Mouse (Mus musculus) liver, embryonic 15.5 days (tissue): ENCODE measurements around the gene Scnm1. TPM values are rescaled to one million over a fixed set of nuclear protein-coding genes. Genes with fewer than 3 reads are reported as not detected.
"Not testable (repeated sequence)": the region's sequence is repeated elsewhere in the genome, so short reads cannot be mapped to it uniquely, and the experiment has no call there.

Experiments
- ATAC-seq: fragments of 200-750 bp; cut with Nextera tagmentation; 2 replicates; pipeline ENCODE4 v1.8.0; 2017; ENCODE audit warnings: moderate number of reproducible peaks, mild to moderate bottlenecking, moderate library complexity; ENCODE audit not compliant: insufficient read depth
- H3K27ac ChIP-seq: fragments of 300-500 bp; sonication (generic); replicated peaks from 2 replicates; pipeline ENCODE4 v1.5.1; 2015; ENCODE audit warnings: mild to moderate bottlenecking, inconsistent platforms
- H3K27me3 ChIP-seq: fragments of 300-500 bp; sonication (generic); 2 replicates; pipeline ENCODE4 v1.6.1; 2015; ENCODE audit warnings: mild to moderate bottlenecking, inconsistent platforms
- H3K36me3 ChIP-seq: fragments of 300-500 bp; sonication (generic); replicated peaks from 2 replicates; pipeline ENCODE4 v1.6.1; 2015; ENCODE audit warnings: moderate library complexity, mild to moderate bottlenecking, inconsistent platforms
- H3K4me1 ChIP-seq: fragments of 300-500 bp; sonication (generic); replicated peaks from 2 replicates; pipeline ENCODE4 v1.6.1; 2015; ENCODE audit warnings: inconsistent platforms
- H3K4me2 ChIP-seq: fragments of 300-500 bp; sonication (generic); 2 replicates; pipeline ENCODE4 v1.6.1; 2015; ENCODE audit warnings: moderate library complexity, mild to moderate bottlenecking, inconsistent platforms
- H3K4me3 ChIP-seq: fragments of 300-500 bp; sonication (generic); replicated peaks from 2 replicates; pipeline ENCODE4 v1.5.1; 2015; ENCODE audit warnings: mild to moderate bottlenecking, inconsistent platforms
- H3K9ac ChIP-seq: fragments of 300-500 bp; sonication (generic); 2 replicates; pipeline ENCODE4 v1.6.1; 2015; ENCODE audit warnings: moderate library complexity, mild to moderate bottlenecking, inconsistent platforms
- H3K9me3 ChIP-seq: fragments of 300-500 bp; sonication (generic); replicated peaks from 2 replicates; pipeline ENCODE4 v1.6.1; 2016; ENCODE audit warnings: inconsistent platforms
- WGBS: fragments of 180-500 bp; shearing (Covaris S2); methylation state at CpG from one replicate; pipeline ENCODE4 v1.1.7; 2015; ENCODE audit warnings: mixed read lengths; ENCODE audit not compliant: insufficient replicate concordance; 5-methylcytosine and 5-hydroxymethylcytosine counted together
- polyA plus RNA-seq: library from polyadenylated mRNA; unstranded; fragments of >200 nt; fragmentation: Nextera tagmentation; extraction: Ambion mirVana; gene quantifications from 2 replicates; pipeline ENCODE4 v1.2.1, GENCODE M21; 2015

Gene Scnm1
- polyA plus RNA-seq, 1 experiment from 2014 or later: 25.6 TPM

DNA sequence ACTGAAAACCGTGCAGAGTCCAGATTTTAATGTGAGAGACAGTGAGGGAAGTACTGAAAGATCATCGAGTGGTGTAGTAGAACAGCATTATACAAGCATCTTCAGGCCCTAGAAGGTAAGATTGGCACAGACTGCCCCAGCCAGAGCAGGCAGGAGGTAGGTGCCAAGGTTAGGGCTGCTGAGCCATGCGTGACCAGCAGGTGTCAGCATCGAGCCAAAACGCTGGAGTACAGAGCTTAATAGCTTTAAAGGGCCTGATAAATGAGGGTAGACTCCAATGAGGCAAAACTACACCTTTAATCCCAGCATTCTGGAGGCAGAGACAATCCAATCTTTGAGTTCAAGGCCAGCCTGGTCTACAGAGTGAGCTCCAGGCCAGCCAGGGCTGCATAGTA lies 8.8 kb upstream of the Scnm1 start:
- Histone ChIP-seq H3K9ac (no peak overlapping the region), H3K4me1 (peaks cover 25% of the 10 kb centered on the region), H3K4me2 (peak overlapping the region; percentile 45), H3K36me3 (peaks cover 26% of the 10 kb centered on the region), H3K4me3 (peak overlapping the region; percentile 38; the same call in 1 of the 2 replicates), H3K27me3 (0 out of 2 replicates have a peak, but pooled peaks cover 5% of the 10 kb centered on the region), H3K9me3 (no peaks in the 10 kb centered on the region), H3K27ac (peak overlapping the region; percentile 60; the same call in 1 of the 2 replicates)
- 4% methylated on average over 5 of the region's 5 CpGs for WGBS
- peak; percentile 72 for ATAC-seq

DNA sequence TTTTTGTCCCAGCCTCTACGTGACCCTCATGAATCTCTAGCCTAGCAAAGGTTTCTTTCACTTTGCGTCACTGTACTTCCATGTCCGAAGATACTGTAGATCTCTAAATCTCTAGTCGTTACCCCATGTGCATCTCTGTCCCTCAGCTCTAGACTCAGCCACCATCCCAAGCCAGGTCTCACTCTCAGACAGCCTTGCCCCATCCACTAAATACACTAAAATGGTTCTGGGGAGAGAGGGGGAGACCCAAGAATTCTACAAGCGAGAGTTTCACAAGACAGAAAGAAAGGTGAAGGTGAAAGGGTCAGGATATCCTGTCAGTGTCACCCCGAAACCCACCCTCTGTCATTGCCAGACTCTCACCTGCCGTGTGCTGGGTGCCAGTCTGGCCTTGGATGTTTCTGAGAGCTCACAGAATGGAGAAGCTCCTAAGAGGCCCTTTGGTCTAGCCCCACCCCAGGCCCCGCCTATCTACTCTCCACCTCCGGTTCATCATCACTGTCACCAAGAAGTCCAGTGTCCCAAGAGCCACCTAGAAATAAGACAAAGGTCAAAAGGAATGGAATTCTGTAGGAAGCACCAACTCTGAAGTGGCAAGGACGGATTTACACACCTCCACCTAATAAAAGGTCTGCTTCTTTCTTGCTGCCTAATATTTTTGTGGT lies 8.3 kb upstream of the Scnm1 start, which contains the start of gene Tnfaip8l2:
TSS of gene Tnfaip8l2 (minus strand) at position 409 of the 665 bp plus-strand sequence.
- WGBS: 38% methylated on average over 10 of the region's 10 CpGs
- Histone ChIP-seq H3K4me3 (peak within 1 kb of the TSS; percentile 38), H3K27me3 (0 out of 2 replicates have a peak, but pooled peaks cover 5% of the 10 kb centered on the region), H3K4me2 (peak within 1 kb of the TSS; percentile 45), H3K9me3 (no peaks in the 10 kb centered on the region), H3K36me3 (peaks cover 26% of the 10 kb centered on the region), H3K4me1 (peaks cover 25% of the 10 kb centered on the region), H3K27ac (peak within 1 kb of the TSS; percentile 60), H3K9ac (no peak within 1 kb of the TSS)
- ATAC-seq: peak; percentile 66; the same call in 1 of the 2 replicates

DNA sequence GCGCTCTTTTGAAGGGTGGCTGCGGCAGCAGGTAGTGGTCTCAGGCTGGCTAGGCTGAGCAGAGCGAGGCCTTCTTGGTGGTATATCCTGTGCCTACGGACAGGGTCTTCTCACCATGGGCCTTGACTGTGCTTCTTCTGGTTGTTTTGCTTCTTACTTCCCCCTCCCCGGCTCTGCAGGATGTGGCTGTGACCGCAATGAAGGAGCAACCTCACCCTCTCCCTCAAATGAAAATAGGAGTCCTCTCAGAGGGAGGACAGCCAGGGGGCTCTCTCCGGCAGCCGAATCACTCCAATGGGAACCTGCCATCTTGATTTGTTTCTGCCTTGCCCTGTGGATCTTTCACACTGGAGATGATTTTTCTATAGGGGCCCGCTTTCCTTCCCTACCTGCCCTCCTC lies 7.7 kb upstream of the Scnm1 start:
- peak overlapping the region; percentile 60 for H3K27ac ChIP-seq
- 0 out of 2 replicates have a peak, but pooled peaks cover 5% of the 10 kb centered on the region for H3K27me3 ChIP-seq
- peak overlapping the region; percentile 38 for H3K4me3 ChIP-seq
- H3K4me1 ChIP-seq: peaks cover 29% of the 10 kb centered on the region
- no peak for ATAC-seq
- H3K9ac ChIP-seq: no peak overlapping the region
- H3K9me3 ChIP-seq: no peaks in the 10 kb centered on the region
- 38% methylated on average over 9 of the region's 9 CpGs for WGBS
- peak overlapping the region; percentile 45 for H3K4me2 ChIP-seq
- H3K36me3 ChIP-seq: peaks cover 26% of the 10 kb centered on the region

DNA sequence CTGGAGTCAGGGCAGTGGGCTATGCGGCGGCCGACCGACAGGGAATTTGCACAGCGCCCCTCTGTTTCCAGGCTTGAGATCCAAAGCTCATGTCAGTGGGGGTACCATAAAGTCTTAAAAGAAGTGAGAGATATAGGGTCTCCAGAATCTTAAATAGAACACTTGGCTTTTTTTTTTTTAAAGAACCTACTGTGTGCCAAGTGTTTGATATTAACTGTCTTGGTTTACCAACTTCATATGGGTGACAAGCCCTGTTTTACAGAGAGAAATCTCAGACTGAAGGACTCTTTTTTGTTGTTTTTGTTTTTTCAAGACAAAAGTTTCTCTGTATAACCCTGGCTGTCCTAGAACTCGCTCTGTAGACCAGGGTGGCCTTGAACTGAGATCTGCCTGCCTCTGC lies 7.0 kb upstream of the Scnm1 start:
- H3K27me3 ChIP-seq: 0 out of 2 replicates have a peak, but pooled peaks cover 5% of the 10 kb centered on the region
- peak overlapping the region; percentile 60; the same call in 1 of the 2 replicates for H3K27ac ChIP-seq
- ATAC-seq: no peak
- H3K4me3 ChIP-seq: peak overlapping the region; percentile 38
- no peak overlapping the region for H3K9ac ChIP-seq
- peaks cover 36% of the 10 kb centered on the region for H3K4me1 ChIP-seq
- WGBS: 84% methylated on average over 6 of the region's 6 CpGs
- H3K9me3 ChIP-seq: no peaks in the 10 kb centered on the region
- peak overlapping the region; percentile 36 for H3K4me2 ChIP-seq
- H3K36me3 ChIP-seq: peaks cover 26% of the 10 kb centered on the region

DNA sequence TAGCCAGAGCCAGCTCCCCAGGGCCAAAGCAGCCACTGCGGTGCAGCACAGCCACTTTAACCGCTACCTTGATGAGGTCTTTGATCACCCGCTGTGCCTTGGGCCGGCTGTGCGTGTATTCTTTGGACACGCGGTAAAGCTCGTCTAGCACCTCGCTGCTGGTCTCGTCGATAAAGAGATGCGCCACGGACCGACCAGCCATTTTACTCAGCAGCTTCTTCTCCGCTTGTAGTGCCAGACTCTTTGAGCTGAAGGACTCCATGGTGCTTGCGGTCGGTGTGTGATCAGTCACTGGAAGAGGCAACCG lies 6.4 kb upstream of the Scnm1 start:
- peak overlapping the region; percentile 36 for H3K4me2 ChIP-seq
- WGBS: 71% methylated on average over 18 of the region's 18 CpGs
- H3K27me3 ChIP-seq: 0 out of 2 replicates have a peak, but pooled peaks cover 5% of the 10 kb centered on the region
- peak overlapping the region; percentile 21 for H3K4me3 ChIP-seq
- H3K4me1 ChIP-seq: peaks cover 41% of the 10 kb centered on the region
- H3K9ac ChIP-seq: no peak overlapping the region
- H3K27ac ChIP-seq: no peak overlapping the region
- no peak for ATAC-seq
- no peaks in the 10 kb centered on the region for H3K9me3 ChIP-seq
- peaks cover 26% of the 10 kb centered on the region for H3K36me3 ChIP-seq

DNA sequence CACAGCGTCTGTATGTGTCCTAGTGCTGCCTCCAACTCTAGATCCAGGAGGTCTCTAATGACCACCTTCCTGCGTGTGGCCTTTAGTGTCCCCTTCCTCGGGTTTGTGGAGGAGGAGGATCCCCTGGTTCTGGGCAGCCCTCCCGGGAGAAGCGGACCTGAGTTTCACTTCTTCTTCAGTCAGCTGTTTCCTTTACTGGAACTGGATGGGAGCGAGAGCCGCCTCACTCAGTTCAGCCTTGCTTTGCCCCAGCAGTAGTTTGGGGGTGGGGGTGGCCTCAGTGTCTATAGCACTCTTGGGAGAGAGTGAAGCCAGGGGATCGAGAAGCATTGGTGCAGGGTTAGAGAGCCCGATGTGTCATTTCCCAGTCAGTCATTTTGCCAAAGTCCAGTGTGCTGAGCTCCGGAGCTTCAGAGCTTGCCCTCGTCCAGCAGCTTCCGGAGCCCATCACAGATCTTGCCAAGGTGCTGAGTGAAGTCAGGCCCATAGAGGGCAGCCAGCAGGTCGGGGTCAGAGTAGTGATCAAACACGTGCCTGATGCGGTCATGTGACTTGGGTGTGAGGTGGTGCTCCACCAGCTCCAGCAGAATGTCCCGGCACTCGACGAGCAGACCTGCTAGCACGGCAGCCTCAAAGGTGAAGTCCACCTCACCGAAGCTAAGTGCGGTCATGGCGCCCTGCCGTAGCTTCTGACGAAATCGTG lies 5.9 kb upstream of the Scnm1 start:
- 65% methylated on average over 25 of the region's 25 CpGs for WGBS
- no peak for ATAC-seq
- Histone ChIP-seq H3K4me3 (no peak overlapping the region), H3K27ac (no peak overlapping the region; the same call in 1 of the 2 replicates), H3K27me3 (0 out of 2 replicates have a peak, but pooled peaks cover 5% of the 10 kb centered on the region), H3K9ac (no peak overlapping the region), H3K36me3 (peaks cover 26% of the 10 kb centered on the region), H3K4me2 (peak overlapping the region; percentile 36), H3K9me3 (no peaks in the 10 kb centered on the region), H3K4me1 (peaks cover 46% of the 10 kb centered on the region)

DNA sequence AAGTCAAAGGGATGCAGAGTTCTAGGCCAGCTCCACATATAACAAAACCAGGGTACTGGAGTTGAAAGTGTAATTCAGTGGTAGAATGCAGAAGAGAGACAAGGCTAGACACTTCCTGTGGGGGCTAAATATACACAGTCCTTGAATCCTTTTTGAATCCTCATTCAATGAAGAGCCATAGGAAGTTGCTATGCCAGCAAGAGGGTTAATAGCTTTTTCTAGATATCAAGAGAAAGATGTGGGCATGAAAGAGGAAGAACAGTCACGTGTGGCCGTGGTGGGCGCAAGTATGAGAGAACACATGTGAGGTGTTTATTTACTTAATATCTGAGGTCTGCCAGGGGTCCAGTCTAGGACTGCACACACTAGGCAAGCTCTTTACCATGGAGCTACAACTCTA lies 2.5 kb upstream of the Scnm1 start:
- peaks cover 43% of the 10 kb centered on the region for H3K4me1 ChIP-seq
- H3K4me3 ChIP-seq: no peak overlapping the region
- WGBS: 52% methylated on average over 3 of the region's 3 CpGs
- peak overlapping the region; percentile 18; the same call in 1 of the 2 replicates for H3K9ac ChIP-seq
- H3K4me2 ChIP-seq: peak overlapping the region; percentile 78
- peaks cover 34% of the 10 kb centered on the region for H3K36me3 ChIP-seq
- no peaks in the 10 kb centered on the region for H3K27me3 ChIP-seq
- no peaks in the 10 kb centered on the region for H3K9me3 ChIP-seq
- ATAC-seq: no peak
- peak overlapping the region; percentile 64; the same call in 1 of the 2 replicates for H3K27ac ChIP-seq

DNA sequence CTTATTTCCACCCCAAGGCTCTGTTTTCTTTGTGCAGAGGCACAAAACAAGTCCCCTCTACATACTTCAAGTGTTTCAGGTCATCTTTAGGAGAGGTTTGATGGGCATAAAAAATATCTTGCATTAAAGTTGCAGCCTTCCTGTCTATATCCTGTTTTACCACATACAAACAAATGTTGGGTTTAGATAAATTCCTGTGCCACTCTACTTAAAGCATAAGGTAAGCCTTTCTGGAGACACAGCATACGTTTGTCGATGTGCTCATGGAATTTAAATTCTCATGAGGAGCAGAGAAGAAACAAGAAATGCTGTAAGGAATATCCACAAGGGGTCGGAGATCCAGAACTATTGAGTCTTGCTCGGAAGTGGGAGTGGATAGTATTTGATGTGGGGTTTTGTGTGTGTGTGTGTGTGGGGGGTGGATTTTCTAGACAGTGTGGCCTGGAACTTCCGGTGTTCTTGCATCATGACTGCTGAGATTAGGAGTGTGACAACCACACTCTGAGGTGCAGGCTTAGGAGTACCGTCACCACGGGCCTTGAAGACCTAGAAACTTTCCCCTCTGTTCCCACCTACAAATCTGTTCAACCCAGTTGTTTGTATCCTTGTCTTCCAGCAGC lies 1.7 kb upstream of the Scnm1 start:
- Histone ChIP-seq H3K27me3 (no peaks in the 10 kb centered on the region), H3K36me3 (peaks cover 28% of the 10 kb centered on the region), H3K4me3 (peak overlapping the region; percentile 56), H3K9ac (peak overlapping the region; percentile 47; the same call in 1 of the 2 replicates), H3K4me1 (peaks cover 42% of the 10 kb centered on the region), H3K4me2 (peak overlapping the region; percentile 78), H3K27ac (peak overlapping the region; percentile 64), H3K9me3 (no peaks in the 10 kb centered on the region)
- WGBS: 27% methylated on average over 7 of the region's 7 CpGs
- no peak for ATAC-seq

DNA sequence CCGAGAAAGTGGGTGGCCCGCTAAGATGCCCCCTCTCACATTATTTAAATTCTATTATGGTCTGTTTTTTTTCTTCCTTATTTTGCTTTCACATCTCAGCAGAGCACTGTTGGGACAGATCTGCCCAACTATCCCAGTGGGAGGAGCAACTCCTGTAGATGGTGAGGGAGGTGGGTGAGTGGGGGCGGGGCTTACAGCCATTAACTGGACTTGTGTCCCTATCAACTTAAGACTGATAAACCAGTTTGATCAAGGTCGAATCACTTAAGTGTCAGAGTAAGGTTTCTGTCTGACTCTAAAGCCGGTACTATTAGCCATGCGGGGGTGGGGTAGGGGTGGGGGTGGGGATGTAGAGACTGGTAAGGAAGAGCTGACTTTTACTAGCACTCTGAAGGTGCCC lies 1.2 kb upstream of the Scnm1 start:
- WGBS: 5% methylated on average over 6 of the region's 6 CpGs
- Histone ChIP-seq H3K4me2 (peak overlapping the region; percentile 78), H3K27me3 (no peaks in the 10 kb centered on the region), H3K4me1 (peaks cover 37% of the 10 kb centered on the region), H3K9ac (peak overlapping the region; percentile 47; the same call in 1 of the 2 replicates), H3K9me3 (no peaks in the 10 kb centered on the region), H3K4me3 (peak overlapping the region; percentile 56), H3K36me3 (peaks cover 24% of the 10 kb centered on the region), H3K27ac (peak overlapping the region; percentile 64)
- peak; percentile 40 for ATAC-seq

DNA sequence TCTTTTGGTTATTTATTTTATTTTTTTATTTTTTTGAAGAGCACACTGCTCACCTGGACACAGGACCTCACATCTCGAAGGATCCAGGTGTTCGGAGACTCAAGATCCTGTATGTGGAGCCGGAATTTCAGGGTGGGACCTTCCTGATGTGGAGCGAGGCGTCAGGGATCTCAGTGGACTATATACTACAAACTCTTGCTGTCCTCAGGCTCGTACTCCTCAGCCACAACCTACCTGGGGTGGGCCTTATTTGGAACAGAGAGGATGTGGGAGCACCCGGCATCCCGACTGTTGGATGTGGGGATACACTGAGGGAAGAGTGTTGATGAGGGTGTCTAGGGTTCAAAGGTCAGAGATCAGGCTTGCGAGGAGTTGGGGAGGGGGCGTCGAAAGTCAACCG lies 322 bp upstream of the Scnm1 start:
- not testable (repeated sequence) for H3K27me3 ChIP-seq, H3K9me3 ChIP-seq, H3K27ac ChIP-seq, H3K4me2 ChIP-seq, H3K9ac ChIP-seq
- Histone ChIP-seq H3K4me1 (peaks cover 31% of the 10 kb centered on the region), H3K4me3 (peak overlapping the region; percentile 71), H3K36me3 (peaks cover 26% of the 10 kb centered on the region)
- WGBS: no CpG with 5 or more reads among the region's 12 CpGs
- ATAC-seq: peak; percentile 60

DNA sequence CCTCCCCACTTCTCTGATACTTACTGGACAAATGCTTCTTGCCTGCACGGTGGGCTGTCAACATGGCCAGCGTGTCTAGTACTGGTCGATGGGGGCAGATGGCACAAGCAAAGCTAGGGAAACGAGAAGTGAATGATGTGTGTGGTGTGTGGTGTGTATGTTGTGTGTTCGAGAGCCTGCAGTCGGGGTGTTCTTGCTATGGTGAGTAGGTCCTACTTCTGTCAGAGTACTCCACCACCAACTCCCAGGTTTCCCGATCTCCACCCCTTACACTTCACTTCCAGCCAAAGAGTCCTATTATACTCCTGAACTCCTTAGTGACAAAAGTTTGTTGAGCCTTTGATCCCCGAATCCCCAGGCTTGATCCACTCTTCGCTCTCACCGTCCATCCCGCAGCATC lies 635 bp downstream of the Scnm1 start:
- ATAC-seq: no peak
- H3K27ac ChIP-seq: peak overlapping the region; percentile 86

More for the DNA sequence above, 635 bp downstream of the Scnm1 start:
- Histone ChIP-seq H3K4me1 (peaks cover 31% of the 10 kb centered on the region), H3K9me3 (no peaks in the 10 kb centered on the region), H3K4me2 (peak overlapping the region; percentile 87), H3K36me3 (peaks cover 28% of the 10 kb centered on the region), H3K9ac (peak overlapping the region; percentile 63), H3K4me3 (peak overlapping the region; percentile 71), H3K27me3 (no peaks in the 10 kb centered on the region)
- 51% methylated on average over 11 of the region's 11 CpGs for WGBS
